Mouse (Mus musculus) stomach, embryonic 15.5 days (tissue): ENCODE results near the gene Gm28539. TPM values are rescaled to one million over a fixed set of nuclear protein-coding genes. Genes with fewer than 3 reads are reported as not detected.
"Not testable (repeated sequence)": the region's sequence is repeated elsewhere in the genome, so short reads cannot be mapped to it uniquely, and the experiment has no call there.

ENCODE experiments used
- ATAC-seq: fragments of 200-750 bp; cut with Nextera tagmentation; 2 replicates; pipeline ENCODE4 v1.8.0; 2017; ENCODE audit warnings: low read depth, moderate number of reproducible peaks, moderate TSS enrichment; ENCODE audit not compliant: insufficient read depth, low FRiP score
- H3K27ac ChIP-seq: fragments of 300-500 bp; sonication (generic); 2 replicates; pipeline ENCODE4 v1.5.1; 2015; ENCODE audit warnings: mild to moderate bottlenecking, inconsistent platforms
- H3K27me3 ChIP-seq: fragments of 300-500 bp; sonication (generic); replicated peaks from 2 replicates; pipeline ENCODE4 v1.6.1; 2015; ENCODE audit warnings: inconsistent platforms
- H3K36me3 ChIP-seq: fragments of 300-500 bp; sonication (generic); 2 replicates; pipeline ENCODE4 v1.6.1; 2015; ENCODE audit warnings: inconsistent platforms
- H3K4me1 ChIP-seq: fragments of 300-500 bp; sonication (generic); 2 replicates; pipeline ENCODE4 v1.6.1; 2015; ENCODE audit warnings: inconsistent platforms
- H3K4me2 ChIP-seq: fragments of 300-500 bp; sonication (generic); 2 replicates; pipeline ENCODE4 v1.6.1; 2015; ENCODE audit warnings: mild to moderate bottlenecking, inconsistent platforms
- H3K4me3 ChIP-seq: fragments of 300-500 bp; sonication (generic); replicated peaks from 2 replicates; pipeline ENCODE4 v1.5.1; 2015; ENCODE audit warnings: inconsistent platforms
- H3K9ac ChIP-seq: fragments of 300-500 bp; sonication (generic); 2 replicates; pipeline ENCODE4 v1.6.1; 2015; ENCODE audit warnings: inconsistent platforms
- H3K9me3 ChIP-seq: fragments of 300-500 bp; sonication (generic); 2 replicates; pipeline ENCODE4 v1.6.1; 2016; ENCODE audit warnings: inconsistent platforms
- WGBS: fragments of 180-500 bp; shearing (Covaris S2); methylation state at CpG from one replicate; pipeline ENCODE4 v1.1.7; 2015; 5-methylcytosine and 5-hydroxymethylcytosine counted together
- polyA plus RNA-seq: library from polyadenylated mRNA; unstranded; fragments of >200 nt; fragmentation: Nextera tagmentation; extraction: Ambion mirVana; gene quantifications from 2 replicates; pipeline ENCODE4 v1.2.1, GENCODE M21; 2015

Gm28539 gene
- polyA plus RNA-seq, 1 experiment from 2014 or later: not detected

- Histone ChIP-seq H3K4me1 (peaks cover 16% of the 10 kb centered on the region), H3K27ac (peak overlapping the region; percentile 70), H3K4me3 (peak overlapping the region; percentile 64), H3K9me3 (no peaks in the 10 kb centered on the region), H3K4me2 (peak overlapping the region; percentile 88), H3K9ac (peak overlapping the region; percentile 87), H3K27me3 (no peaks in the 10 kb centered on the region), H3K36me3 (peaks cover 25% of the 10 kb centered on the region)
- 1% methylated on average over 31 of the region's 31 CpGs for WGBS
- ATAC-seq: 0 out of 2 replicates have a peak, but pooled peaks have one; percentile 8
Measured at GRCm38 (mm10) chr16:18812385-18812910, 23.9 kb upstream of the Gm28539 start.

GRCm38 (mm10) chr16:18822356-18822755 is 14.0 kb upstream of the Gm28539 start:
- Histone ChIP-seq H3K9ac (no peak overlapping the region), H3K4me3 (no peak overlapping the region), H3K9me3 (no peaks in the 10 kb centered on the region), H3K4me2 (no peak overlapping the region), H3K4me1 (no peaks in the 10 kb centered on the region), H3K27ac (no peak overlapping the region), H3K27me3 (no peaks in the 10 kb centered on the region), H3K36me3 (peaks cover 77% of the 10 kb centered on the region)
- 79% methylated on average over 1 of the region's 1 CpGs for WGBS
- ATAC-seq: no peak

GRCm38 (mm10) chr16:18822925-18823324 is 13.5 kb upstream of the Gm28539 start:
- Histone ChIP-seq H3K9ac (no peak overlapping the region), H3K4me1 (no peaks in the 10 kb centered on the region), H3K27me3 (no peaks in the 10 kb centered on the region), H3K4me3 (no peak overlapping the region), H3K36me3 (peaks cover 78% of the 10 kb centered on the region), H3K27ac (no peak overlapping the region), H3K9me3 (no peaks in the 10 kb centered on the region), H3K4me2 (no peak overlapping the region)
- 83% methylated on average over 4 of the region's 4 CpGs for WGBS
- ATAC-seq: no peak

GRCm38 (mm10) chr16:18828630-18829029 is 7.8 kb upstream of the Gm28539 start:
- Histone ChIP-seq H3K4me1 (no peaks in the 10 kb centered on the region), H3K4me2 (no peak overlapping the region), H3K9ac (no peak overlapping the region), H3K36me3 (peaks cover 62% of the 10 kb centered on the region), H3K27ac (no peak overlapping the region), H3K27me3 (no peaks in the 10 kb centered on the region), H3K4me3 (no peak overlapping the region), H3K9me3 (no peaks in the 10 kb centered on the region)
- no peak for ATAC-seq
- WGBS: 94% methylated on average over 3 of the region's 3 CpGs

GRCm38 (mm10) chr16:18829102-18829501 is 7.3 kb upstream of the Gm28539 start:
- Histone ChIP-seq H3K27ac (no peak overlapping the region), H3K27me3 (no peaks in the 10 kb centered on the region), H3K9me3 (no peaks in the 10 kb centered on the region), H3K9ac (no peak overlapping the region), H3K36me3 (peaks cover 62% of the 10 kb centered on the region), H3K4me3 (no peak overlapping the region), H3K4me1 (no peaks in the 10 kb centered on the region), H3K4me2 (no peak overlapping the region)
- no peak for ATAC-seq
- WGBS: 90% methylated on average over 6 of the region's 6 CpGs

- no peak for ATAC-seq
- H3K4me3 ChIP-seq: no peak overlapping the region
- H3K9me3 ChIP-seq: no peaks in the 10 kb centered on the region
- H3K4me1 ChIP-seq: no peaks in the 10 kb centered on the region
- no peaks in the 10 kb centered on the region for H3K27me3 ChIP-seq
- no peak overlapping the region for H3K4me2 ChIP-seq
- H3K27ac ChIP-seq: no peak overlapping the region
- H3K9ac ChIP-seq: no peak overlapping the region
- WGBS: 70% methylated on average over 2 of the region's 2 CpGs
- H3K36me3 ChIP-seq: peaks cover 35% of the 10 kb centered on the region
Measured at GRCm38 (mm10) chr16:18833486-18833885, 2.9 kb upstream of the Gm28539 start.

- Histone ChIP-seq H3K4me2 (peak overlapping the region; percentile 62), H3K36me3 (peaks cover 27% of the 10 kb centered on the region), H3K27me3 (no peaks in the 10 kb centered on the region), H3K9ac (peak overlapping the region; percentile 79; the same call in 1 of the 2 replicates), H3K9me3 (no peaks in the 10 kb centered on the region), H3K27ac (0 out of 2 replicates have a peak overlapping the region, but pooled peaks have one; percentile 31), H3K4me3 (peak overlapping the region; percentile 92), H3K4me1 (no peaks in the 10 kb centered on the region)
- ATAC-seq: peak; percentile 50; the same call in 1 of the 2 replicates
- 22% methylated on average over 3 of the region's 3 CpGs for WGBS
Measured at GRCm38 (mm10) chr16:18836073-18836467, 314 bp upstream of the Gm28539 start.

- ATAC-seq: no peak
- Histone ChIP-seq H3K4me2 (no peak overlapping the region), H3K36me3 (peaks cover 13% of the 10 kb centered on the region), H3K9me3 (no peaks in the 10 kb centered on the region), H3K9ac (no peak overlapping the region), H3K4me1 (no peaks in the 10 kb centered on the region), H3K4me3 (no peak overlapping the region), H3K27ac (no peak overlapping the region), H3K27me3 (no peaks in the 10 kb centered on the region)
- 94% methylated on average over 4 of the region's 4 CpGs for WGBS
Measured at GRCm38 (mm10) chr16:18838346-18838745, 2.0 kb downstream of the Gm28539 start.

GRCm38 (mm10) chr16:18846301-18846820 is 10.0 kb downstream of the Gm28539 start:
- WGBS: 84% methylated on average over 15 of the region's 15 CpGs
- Histone ChIP-seq H3K36me3 (no peaks in the 10 kb centered on the region), H3K9me3 (no peaks in the 10 kb centered on the region), H3K4me2 (no peak overlapping the region), H3K9ac (no peak overlapping the region), H3K4me3 (no peak overlapping the region), H3K27me3 (no peaks in the 10 kb centered on the region), H3K4me1 (no peaks in the 10 kb centered on the region), H3K27ac (no peak overlapping the region)
- ATAC-seq: no peak

GRCm38 (mm10) chr16:18849521-18850190 is 13.3 kb downstream of the Gm28539 start:
- not testable (repeated sequence) for H3K27ac ChIP-seq, H3K4me3 ChIP-seq, H3K36me3 ChIP-seq, H3K4me1 ChIP-seq, H3K27me3 ChIP-seq, H3K4me2 ChIP-seq, H3K9me3 ChIP-seq, H3K9ac ChIP-seq, ATAC-seq
- 80% methylated on average over 16 of the region's 17 CpGs for WGBS

GRCm38 (mm10) chr16:18858551-18858950 is 22.2 kb downstream of the Gm28539 start:
- no peak for ATAC-seq
- H3K4me2 ChIP-seq: no peak overlapping the region
- no peaks in the 10 kb centered on the region for H3K27me3 ChIP-seq
- H3K4me3 ChIP-seq: no peak overlapping the region
- H3K36me3 ChIP-seq: no peaks in the 10 kb centered on the region
- H3K27ac ChIP-seq: no peak overlapping the region
- no peaks in the 10 kb centered on the region for H3K4me1 ChIP-seq
- no peak overlapping the region for H3K9ac ChIP-seq
- H3K9me3 ChIP-seq: no peaks in the 10 kb centered on the region

- ATAC-seq: no peak
- WGBS: 58% methylated on average over 1 of the region's 1 CpGs
- Histone ChIP-seq H3K4me2 (no peak overlapping the region), H3K27me3 (no peaks in the 10 kb centered on the region), H3K9me3 (no peaks in the 10 kb centered on the region), H3K4me3 (no peak overlapping the region), H3K4me1 (no peaks in the 10 kb centered on the region), H3K9ac (no peak overlapping the region), H3K36me3 (no peaks in the 10 kb centered on the region), H3K27ac (no peak overlapping the region)
Measured at GRCm38 (mm10) chr16:18860186-18860585, 23.8 kb downstream of the Gm28539 start.
